Mouse (Mus musculus) adrenal gland, postnatal 10 days (tissue): Measurements from ENCODE around the gene Cd177. TPM values are rescaled to one million over a fixed set of nuclear protein-coding genes. Genes with fewer than 3 reads are reported as not detected.

Experiments
- total RNA-seq, 2 experiments: library from RNA; stranded (reverse); gene quantifications; 2 replicates each; pipeline ENCODE4 v1.2.3; 2021

The Cd177 gene
- total RNA-seq, 2 experiments from 2014 or later = 1.3 to 2.1 TPM

Other genes with a start within 250 kb of the Cd177 start
- not detected for gene AC161166.1, start 247.9 kb downstream of the Cd177 start, total RNA-seq
- gene Irgq, start 229.6 kb downstream of the Cd177 start, total RNA-seq = 10 to 100 TPM; 17.6 to 23.3 TPM
- not detected for gene Pinlyp, start 214.2 kb downstream of the Cd177 start, total RNA-seq
- 10 to 100 TPM; 37.4 to 48.6 TPM for gene Xrcc1, start 214.0 kb downstream of the Cd177 start, total RNA-seq
- gene Ethe1, start 172.8 kb downstream of the Cd177 start, total RNA-seq = 10 to 100 TPM; 20.0 to 23.1 TPM
- gene Zfp575, start 172.7 kb downstream of the Cd177 start, total RNA-seq = under 1 TPM; 0.54 to 0.73 TPM
- 1 to 10 TPM; 3.6 TPM for gene Phldb3, start 149.5 kb downstream of the Cd177 start, total RNA-seq
- gene Lypd3, start 123.8 kb downstream of the Cd177 start, total RNA-seq = under 1 TPM; 0.24 to 0.27 TPM
- not detected for gene Tex101, start 83.6 kb downstream of the Cd177 start, total RNA-seq
- gene BC049730, start 51.1 kb downstream of the Cd177 start, total RNA-seq = not detected
- gene Gm4763, start 33.4 kb downstream of the Cd177 start, total RNA-seq = not detected
- gene Ceacam10, start 16.9 kb upstream of the Cd177 start, total RNA-seq = under 1 TPM in 1 of 2 experiments, not detected in 1; 0.75 TPM
- gene Gm9844, start 101.9 kb upstream of the Cd177 start, total RNA-seq = 1 to 10 TPM in 1 of 2 experiments, not detected in 1; 2.6 TPM
- gene Lypd4, start 109.6 kb upstream of the Cd177 start, total RNA-seq = not detected
- not detected for gene Dmrtc2, start 109.7 kb upstream of the Cd177 start, total RNA-seq
- gene Rps19, start 124.1 kb upstream of the Cd177 start, total RNA-seq = 1,000 to 10,000 TPM; 1,109 to 1,195 TPM
- 1 to 10 TPM; 9.6 to 9.8 TPM for gene Cd79a, start 137.1 kb upstream of the Cd177 start, total RNA-seq
- gene Arhgef1, start 142.6 kb upstream of the Cd177 start, total RNA-seq = 100 to 1,000 TPM in 1 of 2 experiments, 10 to 100 TPM in 1; 93.0 to 137 TPM
- gene Gm4881, start 184.2 kb upstream of the Cd177 start, total RNA-seq = not detected
- 100 to 1,000 TPM; 222 to 234 TPM for gene Rabac1, start 212.4 kb upstream of the Cd177 start, total RNA-seq
- gene Atp1a3, start 245.6 kb upstream of the Cd177 start, total RNA-seq = 10 to 100 TPM; 26.2 to 42.2 TPM